Mouse (Mus musculus): ENCODE results near the gene Fgfr2. TPM values are rescaled to one million over a fixed set of nuclear protein-coding genes. Genes with fewer than 3 reads are reported as not detected.

The Fgfr2 gene
- total and polyA plus RNA-seq, 2 experiments from 2014 or later: 12.1 to 32.6 TPM

- Histone ChIP-seq H3K4me3 (ENCODE audit: low read depth, low read length) (no peak overlapping the region), H3K9me3 (ENCODE audit: low read length) (no peaks in the 10 kb centered on the region), H3K36me3 (ENCODE audit: insufficient read depth, low read length) (no peaks in the 10 kb centered on the region), H3K4me1 (ENCODE audit: insufficient read depth, low read length) (no peaks in the 10 kb centered on the region), H3K27me3 (ENCODE audit: insufficient read depth, low read length) (no peaks in the 10 kb centered on the region), H3K9ac (replicated peaks; ENCODE audit: low read length, poor library complexity, severe bottlenecking) (no peak overlapping the region), H3K4me2 (ENCODE audit: low read depth, low read length, poor library complexity, severe bottlenecking) (no peak overlapping the region), H3K27ac (ENCODE audit: low read depth, low read length) (no peak overlapping the region)
- 82% methylated on average over 9 of the region's 9 CpGs for WGBS
- no peak for DNase-seq (ENCODE audit: low spot score)
- no peak for TF ChIP-seq CTCF (IDR thresholded peaks at IDR 0.05)
- no peak for ATAC-seq (ENCODE audit: low FRiP score)
Observed at GRCm38 (mm10) chr7:132703515-132704309, 419.4 kb downstream of the Fgfr2 start.

GRCm38 (mm10) chr7:132702492-132703070 is 420.6 kb downstream of the Fgfr2 start:
- no peaks in the 10 kb centered on the region for H3K4me1 ChIP-seq (ENCODE audit: insufficient read depth, low read length)
- no peak overlapping the region for H3K27ac ChIP-seq (ENCODE audit: low read depth, low read length)
- no peaks in the 10 kb centered on the region for H3K9me3 ChIP-seq (ENCODE audit: low read length)
- H3K9ac ChIP-seq (replicated peaks; ENCODE audit: low read length, poor library complexity, severe bottlenecking): no peak overlapping the region
- no peaks in the 10 kb centered on the region for H3K27me3 ChIP-seq (ENCODE audit: insufficient read depth, low read length)
- no peak for TF ChIP-seq CTCF (IDR thresholded peaks at IDR 0.05)
- no peaks in the 10 kb centered on the region for H3K36me3 ChIP-seq (ENCODE audit: insufficient read depth, low read length)
- ATAC-seq (ENCODE audit: low FRiP score): no peak
- WGBS: 77% methylated on average over 5 of the region's 5 CpGs
- DNase-seq (ENCODE audit: low spot score): no peak
- no peak overlapping the region for H3K4me2 ChIP-seq (ENCODE audit: low read depth, low read length, poor library complexity, severe bottlenecking)
- no peak overlapping the region for H3K4me3 ChIP-seq (ENCODE audit: low read depth, low read length)

DNA sequence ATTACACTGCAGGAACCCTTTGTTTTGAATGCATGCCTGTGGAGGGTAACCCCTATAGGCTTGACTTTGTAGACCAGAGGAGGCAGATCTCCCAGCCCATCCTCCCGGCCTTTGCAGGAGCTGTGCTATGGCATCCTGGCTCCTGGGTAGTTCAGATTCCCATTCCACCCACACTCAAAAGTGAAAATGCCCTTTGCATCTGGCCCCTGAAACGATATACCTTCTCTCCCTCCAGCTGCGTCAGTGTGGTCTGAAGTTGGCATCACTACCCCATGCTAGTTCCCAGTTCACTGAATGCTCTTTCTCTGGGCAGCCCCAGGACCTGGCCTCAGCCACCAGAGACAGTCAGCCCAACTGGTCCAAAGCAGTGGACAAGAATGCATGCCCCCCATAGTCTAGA is 421.1 kb downstream of the Fgfr2 start:
- TF ChIP-seq CTCF (IDR thresholded peaks at IDR 0.05): no peak
- H3K27me3 ChIP-seq (ENCODE audit: insufficient read depth, low read length): no peaks in the 10 kb centered on the region
- H3K4me1 ChIP-seq (ENCODE audit: insufficient read depth, low read length): no peaks in the 10 kb centered on the region
- H3K36me3 ChIP-seq (ENCODE audit: insufficient read depth, low read length): no peaks in the 10 kb centered on the region
- H3K27ac ChIP-seq (ENCODE audit: low read depth, low read length): no peak overlapping the region
- no peak overlapping the region for H3K4me2 ChIP-seq (ENCODE audit: low read depth, low read length, poor library complexity, severe bottlenecking)
- H3K9me3 ChIP-seq (ENCODE audit: low read length): no peaks in the 10 kb centered on the region
- WGBS: 91% methylated on average over 3 of the region's 3 CpGs
- H3K9ac ChIP-seq (replicated peaks; ENCODE audit: low read length, poor library complexity, severe bottlenecking): no peak overlapping the region
- H3K4me3 ChIP-seq (ENCODE audit: low read depth, low read length): no peak overlapping the region
- no peak for ATAC-seq (ENCODE audit: low FRiP score)
- DNase-seq (ENCODE audit: low spot score): no peak

GRCm38 (mm10) chr7:132701412-132701811 is 421.7 kb downstream of the Fgfr2 start:
- Histone ChIP-seq H3K9ac (replicated peaks; ENCODE audit: low read length, poor library complexity, severe bottlenecking) (no peak overlapping the region), H3K36me3 (ENCODE audit: insufficient read depth, low read length) (no peaks in the 10 kb centered on the region), H3K27ac (ENCODE audit: low read depth, low read length) (no peak overlapping the region), H3K9me3 (ENCODE audit: low read length) (no peaks in the 10 kb centered on the region), H3K4me3 (ENCODE audit: low read depth, low read length) (no peak overlapping the region), H3K4me2 (ENCODE audit: low read depth, low read length, poor library complexity, severe bottlenecking) (no peak overlapping the region), H3K4me1 (ENCODE audit: insufficient read depth, low read length) (no peaks in the 10 kb centered on the region), H3K27me3 (ENCODE audit: insufficient read depth, low read length) (no peaks in the 10 kb centered on the region)
- 90% methylated on average over 3 of the region's 3 CpGs for WGBS
- ATAC-seq (ENCODE audit: low FRiP score): no peak
- no peak for DNase-seq (ENCODE audit: low spot score)
- no peak for TF ChIP-seq CTCF (IDR thresholded peaks at IDR 0.05)

DNA sequence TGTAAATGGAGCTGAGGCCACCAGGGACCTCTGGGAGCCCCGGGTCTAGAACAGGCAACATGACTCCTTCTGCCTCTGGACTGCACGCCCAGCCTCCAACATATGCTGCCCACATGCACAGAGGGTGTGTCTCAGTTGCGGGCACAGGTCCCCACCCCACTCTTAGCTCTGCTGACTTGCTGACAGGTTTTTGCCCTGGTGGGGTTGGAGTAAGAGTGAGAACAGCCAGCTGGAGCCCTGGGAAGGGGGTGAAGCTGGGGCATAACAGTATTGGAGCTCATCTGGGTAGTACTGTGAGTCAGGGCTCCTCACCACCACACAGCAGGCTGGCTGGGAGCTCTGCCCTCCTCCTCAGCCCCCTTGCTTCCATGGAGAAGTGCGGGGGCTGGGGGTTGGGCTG is 423.0 kb downstream of the Fgfr2 start:
- Histone ChIP-seq H3K4me1 (ENCODE audit: insufficient read depth, low read length) (no peaks in the 10 kb centered on the region), H3K27me3 (ENCODE audit: insufficient read depth, low read length) (no peaks in the 10 kb centered on the region), H3K27ac (ENCODE audit: low read depth, low read length) (no peak overlapping the region), H3K36me3 (ENCODE audit: insufficient read depth, low read length) (no peaks in the 10 kb centered on the region), H3K4me3 (ENCODE audit: low read depth, low read length) (no peak overlapping the region), H3K4me2 (ENCODE audit: low read depth, low read length, poor library complexity, severe bottlenecking) (no peak overlapping the region), H3K9ac (replicated peaks; ENCODE audit: low read length, poor library complexity, severe bottlenecking) (no peak overlapping the region), H3K9me3 (ENCODE audit: low read length) (no peaks in the 10 kb centered on the region)
- DNase-seq (ENCODE audit: low spot score) (no peak), ATAC-seq (ENCODE audit: low FRiP score) (no peak)
- no peak for TF ChIP-seq CTCF (IDR thresholded peaks at IDR 0.05)
- 93% methylated on average over 4 of the region's 4 CpGs for WGBS

DNA sequence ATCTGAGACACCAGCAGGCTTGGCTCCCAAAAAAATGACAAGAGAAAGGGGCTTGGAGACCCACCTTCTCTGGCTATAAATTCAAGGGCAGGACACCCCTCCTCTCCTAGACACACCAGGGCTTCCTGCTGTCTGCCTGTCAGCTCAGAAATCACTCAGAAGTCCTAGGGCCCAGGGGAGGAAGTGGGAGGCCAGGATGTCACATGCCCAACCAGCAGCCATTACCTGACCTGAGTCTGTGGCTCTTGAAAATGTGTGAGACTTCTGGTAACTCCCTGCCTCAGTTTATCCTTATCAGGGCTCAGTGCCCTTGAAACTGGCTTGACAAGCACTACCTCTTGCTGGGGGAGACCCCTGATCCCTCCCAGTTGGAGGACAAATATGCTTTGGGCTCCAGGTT is 423.5 kb downstream of the Fgfr2 start:
- ATAC-seq (ENCODE audit: low FRiP score): no peak
- Histone ChIP-seq H3K9ac (replicated peaks; ENCODE audit: low read length, poor library complexity, severe bottlenecking) (no peak overlapping the region), H3K27ac (ENCODE audit: low read depth, low read length) (no peak overlapping the region), H3K36me3 (ENCODE audit: insufficient read depth, low read length) (no peaks in the 10 kb centered on the region), H3K27me3 (ENCODE audit: insufficient read depth, low read length) (no peaks in the 10 kb centered on the region), H3K9me3 (ENCODE audit: low read length) (no peaks in the 10 kb centered on the region), H3K4me2 (ENCODE audit: low read depth, low read length, poor library complexity, severe bottlenecking) (no peak overlapping the region), H3K4me3 (ENCODE audit: low read depth, low read length) (no peak overlapping the region), H3K4me1 (ENCODE audit: insufficient read depth, low read length) (no peaks in the 10 kb centered on the region)
- TF ChIP-seq CTCF (IDR thresholded peaks at IDR 0.05): no peak
- DNase-seq (ENCODE audit: low spot score): no peak

All from midbrain, postnatal 0 days (tissue).